In genomic region chr3:108989971-108990548, GRCm38 (mm10) we compare ENCODE assay signal across 19 mouse cellular contexts. TPM values are rescaled to one million over a fixed set of nuclear protein-coding genes. Genes with fewer than 3 reads are reported as not detected.
DNase-seq lines count a peak whose midpoint lies in the region; ATAC-seq and TF ChIP-seq lines count a peak whose summit lies in the region.
"Had no signal": no experiment of that assay in that cellular context is flagged by ENCODE, and none has a peak within 500 bp of the region (broad histone marks: within the 10 kb centered on the region; RNA-seq: fewer than 3 reads in every experiment).

No protein-coding gene starts in this region.

- DNase-seq in heart, adult 18-20 months, result peak; percentile 31 to 54
- DNase-seq in lung, postnatal 14 days, result peak; percentile 18
- no peak for DNase-seq in lung, postnatal 25 days (ENCODE audit: low spot score)
- DNase-seq in gastrocnemius, postnatal 25 days, result peak; percentile 40
- DNase-seq in hindbrain, postnatal 0 days (ENCODE audit: low spot score), result no peak
- DNase-seq in liver, postnatal 0 days, result no peak
- DNase-seq: cerebellum, postnatal 10 days; lung, embryonic 14.5 days; right cerebral cortex, postnatal 4 days had no signal

- TF ChIP-seq CTCF in hindbrain, postnatal 0 days (IDR thresholded peaks at IDR 0.05; ENCODE audit: low read depth), result no peak
- TF ChIP-seq CTCF in liver, postnatal 0 days (IDR thresholded peaks at IDR 0.05; ENCODE audit: low read depth), result no peak

- H3K4me3 ChIP-seq in heart, embryonic 11.5 days (ENCODE audit: low read depth, low read length), result no peak overlapping the region
- no peak overlapping the region for H3K4me3 ChIP-seq in hindbrain, postnatal 0 days (ENCODE audit: low read length)
- no peak overlapping the region for H3K4me3 ChIP-seq in liver, postnatal 0 days (ENCODE audit: low read depth, low read length)
- H3K4me3 ChIP-seq: erythroblast, embryonic 14.5 days; left cerebral cortex, adult 2 months; limb, embryonic 12.5 days; midbrain, embryonic 10.5 days had no signal

- 77% methylated on average over 9 of the region's 9 CpGs for WGBS in heart, embryonic 11.5 days (ENCODE audit: insufficient replicate concordance)
- 83% methylated on average over 9 of the region's 9 CpGs for WGBS in hindbrain, postnatal 0 days
- WGBS in liver, postnatal 0 days (ENCODE audit: insufficient replicate concordance), result 67% methylated on average over 9 of the region's 9 CpGs

- no peak for ATAC-seq in heart, embryonic 11.5 days (replicated peaks; ENCODE audit: insufficient number of reproducible peaks, low FRiP score, low TSS enrichment)
- peak; percentile 45 for ATAC-seq in megakaryocyte, adult 5-6 weeks (ENCODE audit: poor library complexity, severe bottlenecking)
- ATAC-seq in hindbrain, postnatal 0 days, result no peak
- no peak for ATAC-seq in liver, postnatal 0 days
- ATAC-seq: hindbrain, embryonic 16.5 days had no signal

- H3K9me3 ChIP-seq in heart, embryonic 11.5 days (replicated peaks; ENCODE audit: control insufficient read depth, low read length), result no peaks in the 10 kb centered on the region
- no peaks in the 10 kb centered on the region for H3K9me3 ChIP-seq in hindbrain, postnatal 0 days (ENCODE audit: low read length)
- H3K9me3 ChIP-seq in liver, postnatal 0 days (ENCODE audit: low read length), result no peaks in the 10 kb centered on the region
- H3K9me3 ChIP-seq: G1E; limb, embryonic 12.5 days; midbrain, embryonic 10.5 days had no signal

- no peak for TF ChIP-seq EP300 in liver, postnatal 0 days (IDR thresholded peaks at IDR 0.05; ENCODE audit: low read depth)

- 0 out of 2 replicates have a peak, but pooled peaks cover 3% of the 10 kb centered on the region for H3K36me3 ChIP-seq in heart, embryonic 11.5 days (ENCODE audit: control insufficient read depth, insufficient read depth, low read length)
- H3K36me3 ChIP-seq in hindbrain, postnatal 0 days (ENCODE audit: insufficient read depth, low read length), result peaks cover 15% of the 10 kb centered on the region; the same call in 1 of the 2 replicates
- H3K36me3 ChIP-seq in liver, postnatal 0 days (replicated peaks; ENCODE audit: insufficient read depth, low read length), result no peaks in the 10 kb centered on the region
- H3K36me3 ChIP-seq: G1E had no signal

- no peaks in the 10 kb centered on the region for H3K4me1 ChIP-seq in heart, embryonic 11.5 days (ENCODE audit: control insufficient read depth, insufficient read depth, low read length)
- H3K4me1 ChIP-seq in hindbrain, postnatal 0 days (ENCODE audit: insufficient read depth, low read length), result no peaks in the 10 kb centered on the region
- H3K4me1 ChIP-seq in liver, postnatal 0 days (ENCODE audit: insufficient read depth), result no peaks in the 10 kb centered on the region
- H3K4me1 ChIP-seq: limb, embryonic 12.5 days had no signal

- no peaks in the 10 kb centered on the region for H3K27me3 ChIP-seq in heart, embryonic 11.5 days (ENCODE audit: control insufficient read depth, insufficient read depth, low read length)
- no peaks in the 10 kb centered on the region for H3K27me3 ChIP-seq in hindbrain, postnatal 0 days (ENCODE audit: insufficient read depth, low read length)
- no peaks in the 10 kb centered on the region for H3K27me3 ChIP-seq in liver, postnatal 0 days (ENCODE audit: insufficient read depth, low read length)
- H3K27me3 ChIP-seq: limb, embryonic 12.5 days had no signal

- H3K4me2 ChIP-seq in heart, embryonic 11.5 days, result no peak overlapping the region
- H3K4me2 ChIP-seq in hindbrain, postnatal 0 days (ENCODE audit: low read depth, low read length), result no peak overlapping the region
- H3K4me2 ChIP-seq in liver, postnatal 0 days (ENCODE audit: low read depth, low read length), result no peak overlapping the region
- H3K4me2 ChIP-seq: limb, embryonic 12.5 days; lung, embryonic 14.5 days had no signal

- H3K27ac ChIP-seq in heart, embryonic 11.5 days (ENCODE audit: low read depth, low read length), result no peak overlapping the region
- no peak overlapping the region for H3K27ac ChIP-seq in hindbrain, postnatal 0 days
- no peak overlapping the region for H3K27ac ChIP-seq in liver, postnatal 0 days (ENCODE audit: low read depth)
- H3K27ac ChIP-seq: left cerebral cortex, adult 2 months; limb, embryonic 12.5 days; midbrain, embryonic 10.5 days had no signal

- no peak overlapping the region for H3K9ac ChIP-seq in heart, embryonic 11.5 days (ENCODE audit: low read depth, low read length)
- no peak overlapping the region for H3K9ac ChIP-seq in hindbrain, postnatal 0 days (replicated peaks; ENCODE audit: low read length)
- no peak overlapping the region for H3K9ac ChIP-seq in liver, postnatal 0 days (replicated peaks)
- H3K9ac ChIP-seq: limb, embryonic 12.5 days; lung, embryonic 14.5 days had no signal

RNA-seq across cellular contexts. Expression of gene Fam102b, which starts 37.3 kb away (rescaled TPM):
- 10 to 100 TPM; 13.0 to 13.8 TPM for total RNA-seq in heart, adult 18-20 months (2021)
- polyA plus RNA-seq in heart, embryonic 11.5 days (2014; fragmentation: Nextera tagmentation; extraction: Ambion mirVana), result 6.7 and 7.9 TPM in 2 replicates
- total RNA-seq in gastrocnemius, postnatal 25 days (2021), result 1 to 10 TPM; 6.3 to 7.4 TPM
- 30.7 and 33.5 TPM in 2 replicates for total RNA-seq in megakaryocyte, adult 5-6 weeks (2015)
- total RNA-seq in megakaryocyte, adult 5-6 weeks (2017), result 41.3 and 42.0 TPM in 2 replicates
- 64.4 and 69.4 TPM in 2 replicates for total RNA-seq in hindbrain, postnatal 0 days (2014; rRNA removed)
- polyA plus RNA-seq in hindbrain, postnatal 0 days (2015; fragmentation: Nextera tagmentation; extraction: Ambion mirVana), result 22.5 and 23.7 TPM in 2 replicates
- 1.9 and 2.2 TPM in 2 replicates for polyA plus RNA-seq in liver, postnatal 0 days (2015; fragmentation: Nextera tagmentation; extraction: Ambion mirVana)
- polyA plus RNA-seq: erythroblast, embryonic 14.5 days had no signal

RNA-seq across cellular contexts. Expression of gene Gm9857, which starts 49.8 kb away (rescaled TPM):
- not detected for total RNA-seq in heart, adult 18-20 months (2021)
- polyA plus RNA-seq in heart, embryonic 11.5 days (2014; fragmentation: Nextera tagmentation; extraction: Ambion mirVana), result not detected in 2 replicates
- not detected for total RNA-seq in gastrocnemius, postnatal 25 days (2021)
- total RNA-seq in megakaryocyte, adult 5-6 weeks (2015), result not detected in 2 replicates
- total RNA-seq in megakaryocyte, adult 5-6 weeks (2017), result not detected in 2 replicates
- not detected in 2 replicates for total RNA-seq in hindbrain, postnatal 0 days (2014; rRNA removed)
- polyA plus RNA-seq in hindbrain, postnatal 0 days (2015; fragmentation: Nextera tagmentation; extraction: Ambion mirVana), result 0.54 TPM in 1 of 2 replicates, not detected in the other
- polyA plus RNA-seq in liver, postnatal 0 days (2015; fragmentation: Nextera tagmentation; extraction: Ambion mirVana), result not detected in 2 replicates
- total RNA-seq: G1E; left cerebral cortex, adult 2 months had no signal
- polyA plus RNA-seq: erythroblast, embryonic 14.5 days; G1E; heart, embryonic 14.5 days; hindbrain, embryonic 16.5 days; limb, embryonic 12.5 days; lung, embryonic 14.5 days; midbrain, embryonic 10.5 days; thymus, postnatal 0 days had no signal

RNA-seq across cellular contexts. Expression of gene Henmt1, which starts 50.4 kb away (rescaled TPM):
- total RNA-seq in heart, adult 18-20 months (2021), result not detected
- polyA plus RNA-seq in heart, embryonic 11.5 days (2014; fragmentation: Nextera tagmentation; extraction: Ambion mirVana), result 0.16 and 0.41 TPM in 2 replicates
- not detected for total RNA-seq in gastrocnemius, postnatal 25 days (2021)
- 0.11 TPM in 1 of 2 replicates, not detected in the other for total RNA-seq in megakaryocyte, adult 5-6 weeks (2015)
- 0.45 TPM in 1 of 2 replicates, not detected in the other for total RNA-seq in megakaryocyte, adult 5-6 weeks (2017)
- 1.0 and 2.2 TPM in 2 replicates for total RNA-seq in hindbrain, postnatal 0 days (2014; rRNA removed)
- 2.0 and 2.6 TPM in 2 replicates for polyA plus RNA-seq in hindbrain, postnatal 0 days (2015; fragmentation: Nextera tagmentation; extraction: Ambion mirVana)
- polyA plus RNA-seq in liver, postnatal 0 days (2015; fragmentation: Nextera tagmentation; extraction: Ambion mirVana), result not detected in 2 replicates
- polyA plus RNA-seq: erythroblast, embryonic 14.5 days; G1E; heart, embryonic 14.5 days had no signal

Comparison
In these comparisons a context has a peak if more than half of its experiments do, and no peak if none do; other contexts are left out.
1. DNase-seq: peak in heart, adult 18-20 months (2 of 2), lung, postnatal 14 days (single experiment) and gastrocnemius, postnatal 25 days (single experiment); none in lung, postnatal 25 days (single experiment), hindbrain, postnatal 0 days (single experiment) and liver, postnatal 0 days (single experiment).